Mouse (Mus musculus): ENCODE data around the gene Slfn8.
"Not testable (repeated sequence)": the region's sequence is repeated elsewhere in the genome, so short reads cannot be mapped to it uniquely, and the experiment has no call there.

The Slfn8 gene

GRCm38 (mm10) chr11:82991469-82992166 is 29.0 kb downstream of the Slfn8 start, which contains the start of gene Slfn9:
Slfn9 (minus strand) TSS chr11:82991830.
- DNase-seq (ENCODE audit: low read depth, low spot score) = peak; percentile 54

- DNase-seq (ENCODE audit: low read depth, low spot score) = not testable (repeated sequence)
These were observed 29.8 kb downstream of the Slfn8 start for GRCm38 (mm10) chr11:82990612-82991385.

GRCm38 (mm10) chr11:82989357-82989756 is 31.3 kb downstream of the Slfn8 start:
- DNase-seq (ENCODE audit: low read depth, low spot score) = no peak

GRCm38 (mm10) chr11:82987621-82988020 is 33.0 kb downstream of the Slfn8 start:
- DNase-seq (ENCODE audit: low read depth, low spot score) = no peak

GRCm38 (mm10) chr11:82983193-82983592 is 37.4 kb downstream of the Slfn8 start:
- no peak for DNase-seq (ENCODE audit: low read depth, low spot score)

GRCm38 (mm10) chr11:82982409-82982808 is 38.2 kb downstream of the Slfn8 start:
- DNase-seq (ENCODE audit: low read depth, low spot score) = not testable (repeated sequence)

- no peak for DNase-seq (ENCODE audit: low read depth, low spot score)
These were observed 46.7 kb downstream of the Slfn8 start for GRCm38 (mm10) chr11:82973916-82974315.

GRCm38 (mm10) chr11:82971590-82971974 is 49.0 kb downstream of the Slfn8 start:
- DNase-seq (ENCODE audit: low read depth, low spot score) = no peak

- no peak for DNase-seq (ENCODE audit: low read depth, low spot score)
These were observed 49.7 kb downstream of the Slfn8 start for GRCm38 (mm10) chr11:82970712-82971589.

GRCm38 (mm10) chr11:82962215-82962614 is 58.4 kb downstream of the Slfn8 start:
- DNase-seq (ENCODE audit: low read depth, low spot score) = no peak

GRCm38 (mm10) chr11:82961743-82962142 is 58.9 kb downstream of the Slfn8 start:
- DNase-seq (ENCODE audit: low read depth, low spot score) = no peak

GRCm38 (mm10) chr11:82959613-82960012 is 61.0 kb downstream of the Slfn8 start:
- DNase-seq (ENCODE audit: low read depth, low spot score) = peak; percentile 55

GRCm38 (mm10) chr11:82956925-82957324 is 63.7 kb downstream of the Slfn8 start:
- DNase-seq (ENCODE audit: low read depth, low spot score) = no peak

- no peak for DNase-seq (ENCODE audit: low read depth, low spot score)
These were observed 66.0 kb downstream of the Slfn8 start for GRCm38 (mm10) chr11:82954631-82955030.

- DNase-seq (ENCODE audit: low read depth, low spot score) = no peak
These were observed 67.7 kb downstream of the Slfn8 start for GRCm38 (mm10) chr11:82952612-82953542.
